Mouse (Mus musculus) 3T3-L1 (cell line): ENCODE data around the gene Grin2b.

Experiments
- DNase-seq: peaks from one replicate; pipeline ENCODE4 v3.0.0-alpha.2; 2015; ENCODE audit warnings: low read depth, low spot score

The Grin2b gene

DNA sequence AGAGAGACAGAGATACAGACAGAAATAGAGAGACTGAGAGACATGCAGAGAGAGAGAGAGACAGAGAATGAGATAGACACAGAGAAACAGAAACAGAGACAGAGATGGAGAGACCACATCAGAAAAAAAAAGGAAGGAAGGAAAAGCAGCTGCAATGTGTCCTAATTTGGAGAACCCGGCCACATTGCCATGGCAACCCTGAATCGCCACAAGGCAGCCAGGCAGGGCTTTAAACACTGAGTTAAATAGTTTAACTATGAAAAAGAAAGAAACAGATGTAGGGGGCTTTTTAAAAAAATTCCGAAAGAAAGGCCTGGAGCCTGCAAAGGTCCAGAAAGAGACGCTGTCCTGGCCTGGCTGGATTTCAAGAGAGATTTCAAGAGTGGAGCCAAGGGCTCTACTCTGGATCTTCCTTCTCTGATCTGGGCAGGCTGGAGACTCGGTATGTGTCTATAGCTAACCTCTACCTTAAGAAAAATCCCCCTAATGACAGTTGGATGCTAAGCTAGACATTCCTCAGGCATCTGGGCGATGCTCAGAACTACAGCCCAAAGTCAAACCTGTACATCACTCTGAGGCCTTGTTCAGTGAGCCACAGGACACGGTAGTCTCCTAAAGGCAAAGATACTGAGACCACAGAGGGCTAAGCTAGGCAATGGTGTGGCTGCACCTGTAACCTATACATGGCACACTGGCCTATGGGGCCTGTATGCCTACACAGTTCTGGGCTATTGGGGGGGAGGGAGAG is 162.8 kb downstream of the Grin2b start:
- DNase-seq: no peak

DNA sequence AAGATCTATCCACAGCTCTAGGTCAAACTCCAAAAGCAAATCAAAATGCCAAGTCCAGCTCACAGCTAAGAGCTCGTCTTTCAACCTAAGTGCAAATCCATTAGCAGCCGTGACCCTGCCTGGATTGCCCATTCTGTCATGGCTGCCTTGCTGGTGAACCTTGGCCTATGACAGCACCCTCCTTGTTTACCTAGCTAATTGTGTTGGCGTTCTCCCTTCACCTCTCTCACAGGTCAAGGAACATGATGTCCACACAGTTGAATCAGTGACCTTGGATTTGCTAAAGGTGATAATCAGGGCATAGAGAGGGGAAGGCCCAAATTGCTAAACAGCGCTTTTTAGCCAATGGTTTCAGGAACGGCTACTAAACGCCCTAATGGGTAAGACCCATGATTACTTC is 165.2 kb downstream of the Grin2b start:
- DNase-seq: no peak

DNA sequence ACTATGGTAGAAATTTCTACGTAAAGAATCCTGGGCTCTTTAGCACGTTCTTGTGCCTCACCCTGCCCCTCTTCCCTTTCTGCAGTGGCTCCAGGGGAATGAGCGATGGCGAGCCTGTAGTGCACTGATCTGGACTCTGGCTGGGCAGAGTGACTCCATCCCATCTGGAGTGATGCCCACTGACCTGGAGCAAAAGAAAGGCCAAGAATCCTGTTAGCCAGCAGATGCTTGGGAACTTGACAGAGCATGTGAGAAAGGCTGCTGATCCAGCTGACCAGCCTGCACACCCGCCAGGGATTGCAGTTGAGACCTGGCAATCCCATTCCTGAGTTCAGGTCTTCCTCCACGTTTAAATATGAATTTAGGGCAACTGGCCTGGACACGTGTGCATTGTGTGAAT is 178.6 kb downstream of the Grin2b start:
- DNase-seq: no peak

- DNase-seq: no peak
Measured at GRCm38 (mm10) chr6:135993897-135994296, 179.4 kb downstream of the Grin2b start.

- DNase-seq: no peak
Measured at GRCm38 (mm10) chr6:135993378-135993777, 179.9 kb downstream of the Grin2b start.

DNA sequence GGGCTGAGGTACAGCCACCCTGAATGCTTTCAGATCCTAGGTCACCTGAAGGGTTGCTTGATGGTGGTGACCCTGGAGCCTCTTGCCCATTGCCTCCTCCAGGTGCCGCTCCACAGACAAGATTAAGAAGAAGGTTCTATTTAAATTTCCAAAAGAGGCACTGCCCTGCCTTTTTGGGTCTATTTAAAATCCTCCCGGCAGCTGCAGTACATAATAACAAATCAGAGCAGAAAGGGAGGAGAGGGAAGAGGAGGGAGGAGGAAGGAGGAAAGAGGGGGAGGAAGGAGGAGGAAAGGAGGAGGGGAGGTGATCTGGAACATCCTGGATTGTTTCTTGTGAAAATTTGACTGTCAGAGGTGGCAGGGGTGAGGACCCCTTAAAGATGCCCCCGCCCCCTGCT is 197.2 kb downstream of the Grin2b start:
- DNase-seq: no peak

DNA sequence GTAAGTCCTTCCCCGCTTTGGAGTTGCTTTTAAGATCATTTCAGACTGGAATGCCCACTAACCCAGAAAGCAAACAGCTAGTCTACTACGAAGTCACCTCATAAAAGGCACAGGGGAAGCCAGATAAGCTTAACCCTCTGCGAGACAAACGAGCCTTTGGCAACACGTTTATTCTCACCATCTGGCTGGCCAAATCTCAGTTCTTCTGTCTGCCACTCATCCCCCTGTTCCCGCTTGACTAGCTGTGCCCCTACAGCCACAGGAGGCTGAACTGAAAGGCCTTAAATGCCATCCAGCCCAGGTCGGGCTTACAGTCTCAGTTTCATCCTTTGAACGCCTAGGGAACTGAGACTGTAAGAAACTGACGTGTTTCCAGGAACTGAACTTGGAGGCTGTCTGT is 200.8 kb downstream of the Grin2b start:
- DNase-seq: no peak

GRCm38 (mm10) chr6:135971481-135971880 is 201.8 kb downstream of the Grin2b start:
- DNase-seq: no peak

DNA sequence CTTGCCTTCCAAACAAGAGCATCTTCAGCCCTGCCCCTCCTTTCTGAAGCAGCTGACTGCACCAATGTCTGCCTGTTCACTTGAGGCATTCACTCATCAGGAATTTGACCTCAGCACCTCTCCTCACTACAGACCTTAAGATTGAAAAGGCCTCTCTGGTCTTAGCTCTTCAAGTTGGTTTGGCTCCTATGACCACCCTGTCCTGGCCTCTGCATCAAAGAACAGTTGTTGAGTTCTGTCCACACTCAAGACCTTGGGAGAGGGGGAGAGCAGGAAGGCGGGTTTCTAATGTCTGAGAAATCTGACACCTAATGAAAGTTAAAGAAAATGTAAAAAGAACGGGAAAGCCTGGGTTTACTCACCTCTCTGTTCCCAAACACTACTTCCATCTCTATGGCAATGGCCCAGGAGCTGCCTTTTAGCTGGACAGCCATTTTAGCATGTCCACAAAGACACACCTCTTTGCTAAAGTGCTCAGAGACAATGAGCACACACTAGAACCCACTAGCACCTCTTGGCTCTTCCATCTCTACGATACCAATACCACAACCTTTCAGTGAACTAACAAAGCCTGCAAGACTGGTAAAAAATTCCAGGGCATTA is 202.5 kb downstream of the Grin2b start:
- DNase-seq: no peak

DNA sequence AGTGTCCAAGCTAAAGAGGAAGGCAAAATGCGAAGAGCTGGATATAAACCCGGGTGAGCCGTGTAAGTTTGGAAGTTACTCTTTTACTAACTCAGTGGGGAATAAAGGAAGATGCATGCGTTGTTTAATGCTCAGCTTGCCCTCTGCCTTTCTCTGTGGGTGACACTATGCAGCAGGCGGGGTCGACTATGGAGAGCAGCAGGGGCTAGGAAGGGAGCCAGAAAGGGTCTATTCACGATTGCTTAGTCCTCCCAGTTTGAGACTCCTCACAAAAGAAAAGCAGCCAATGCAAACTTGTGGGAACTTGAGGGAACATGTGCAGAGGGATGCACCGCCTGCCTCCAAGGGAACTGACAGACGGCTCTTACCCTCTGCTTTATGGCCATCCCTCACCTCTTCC is 211.5 kb downstream of the Grin2b start:
- no peak for DNase-seq

DNA sequence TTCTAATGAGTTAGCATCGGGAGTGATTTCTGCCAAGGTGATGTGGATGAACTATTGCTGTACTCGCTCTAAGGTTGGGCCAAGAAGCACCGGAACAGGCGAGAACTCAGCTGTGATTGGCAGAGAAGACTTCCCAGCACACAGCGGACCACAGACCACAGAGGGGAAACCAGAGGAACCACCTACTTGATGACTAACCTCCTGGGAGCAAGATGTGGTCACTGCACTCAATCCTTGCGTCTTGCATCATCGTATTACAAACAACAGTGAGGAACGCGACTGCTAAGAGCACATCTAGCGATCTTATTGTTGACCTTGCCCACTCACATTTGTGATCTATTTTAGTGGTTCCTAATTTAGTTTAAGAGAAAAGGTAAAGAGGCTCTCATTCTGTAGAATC is 213.7 kb downstream of the Grin2b start:
- no peak for DNase-seq

- DNase-seq: no peak
Measured at GRCm38 (mm10) chr6:135951666-135952065, 221.6 kb downstream of the Grin2b start.

- no peak for DNase-seq
Measured at GRCm38 (mm10) chr6:135945511-135945910, 227.8 kb downstream of the Grin2b start.

DNA sequence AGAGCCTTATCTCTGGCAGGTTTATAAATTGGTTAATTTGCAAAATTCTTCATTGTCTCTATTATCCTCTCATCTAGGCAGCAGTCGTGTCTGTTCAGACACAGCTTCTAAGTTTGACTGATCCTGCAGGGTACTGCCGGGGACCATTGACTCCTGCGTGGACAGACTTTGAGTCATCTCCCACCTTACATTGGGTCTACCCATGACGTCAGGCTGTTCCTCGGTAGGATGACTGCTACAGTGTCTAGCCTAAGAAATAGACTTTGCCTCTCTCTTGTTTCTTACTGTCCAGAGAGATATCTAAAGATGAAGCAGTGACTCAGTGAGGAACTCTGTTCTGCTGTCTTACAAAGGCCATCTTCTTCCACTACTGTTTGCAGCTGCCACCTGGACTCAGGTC is 229.0 kb downstream of the Grin2b start:
- no peak for DNase-seq

- DNase-seq: no peak
Measured at GRCm38 (mm10) chr6:135943121-135943617, 230.1 kb downstream of the Grin2b start.

DNA sequence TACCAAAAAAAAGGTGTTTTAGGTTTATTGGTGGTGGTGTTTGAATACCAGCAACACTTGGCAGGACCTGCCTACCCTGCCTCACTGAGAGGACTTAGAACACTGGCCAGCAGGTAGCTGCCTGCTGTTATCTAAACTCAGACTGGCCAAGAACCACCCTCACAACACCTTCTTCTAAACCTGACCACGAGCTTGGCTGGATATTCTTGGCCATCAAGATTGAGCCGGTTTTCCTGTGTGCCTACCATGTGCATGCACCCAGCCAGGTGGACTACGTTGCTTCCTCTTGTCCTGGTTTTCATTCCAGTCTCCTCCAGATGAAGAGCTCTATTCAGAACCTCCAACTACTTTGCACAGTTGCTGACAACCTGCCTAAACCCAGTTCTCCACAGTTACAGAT is 240.4 kb downstream of the Grin2b start:
- no peak for DNase-seq

GRCm38 (mm10) chr6:135932400-135932920 is 240.9 kb downstream of the Grin2b start:
- DNase-seq: no peak

GRCm38 (mm10) chr6:135917676-135918075 is 255.6 kb downstream of the Grin2b start:
- no peak for DNase-seq

DNA sequence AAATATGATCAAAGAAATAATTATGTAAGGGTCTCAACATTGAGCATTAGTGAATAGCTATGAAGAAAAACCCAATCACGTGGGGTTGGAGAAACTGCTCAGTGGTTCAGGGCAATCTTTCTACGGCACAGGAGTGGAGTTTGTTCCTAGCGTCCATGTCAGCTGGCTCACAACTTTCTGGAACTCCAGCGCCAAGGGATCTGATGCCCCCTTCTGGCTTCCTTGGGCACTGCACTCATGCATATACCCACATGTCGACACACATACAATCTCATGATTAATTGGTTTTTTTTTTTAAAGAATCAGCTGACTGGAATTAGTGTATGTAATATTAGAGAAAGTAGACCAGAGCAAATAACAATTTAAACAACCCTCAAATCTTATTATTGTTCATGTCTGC is 258.7 kb downstream of the Grin2b start:
- DNase-seq: no peak

DNA sequence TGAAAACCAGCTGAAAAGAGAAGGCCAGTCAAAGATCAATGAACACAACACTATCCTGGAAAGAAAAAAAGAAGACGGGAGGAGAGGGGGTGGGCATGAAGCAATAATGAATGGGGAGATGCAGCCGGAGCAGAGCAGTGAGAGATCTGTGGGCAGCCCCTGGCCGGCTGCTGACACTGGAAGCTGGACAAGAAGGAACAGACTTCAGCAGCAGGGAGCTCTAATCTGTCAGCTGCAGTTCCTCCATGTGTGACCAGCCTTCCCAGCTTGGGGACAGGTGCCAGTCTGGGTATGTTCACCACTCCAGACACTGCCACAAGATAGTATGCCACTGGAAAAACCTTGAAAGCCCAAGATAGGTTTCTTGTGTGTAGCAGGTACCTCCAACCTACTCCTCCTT is 261.2 kb downstream of the Grin2b start:
- DNase-seq: no peak

DNA sequence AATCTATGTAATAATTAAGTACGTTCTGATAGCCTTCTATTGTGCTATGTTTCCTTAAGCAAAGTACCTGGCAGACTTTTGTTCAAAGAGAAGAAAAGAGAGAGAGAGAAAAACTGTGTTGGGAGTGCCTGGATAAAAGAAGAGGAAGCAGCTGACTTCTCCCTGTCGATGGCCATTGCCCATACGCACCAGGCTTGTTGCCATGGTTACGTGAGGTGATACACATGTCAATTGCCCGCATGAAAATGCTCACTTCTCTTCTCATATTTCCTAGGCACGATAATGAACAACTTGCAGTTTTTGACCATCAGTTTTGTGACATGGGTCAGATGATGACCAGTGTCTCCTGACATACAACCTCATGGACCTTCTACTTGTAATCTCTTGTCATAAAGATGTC is 262.2 kb downstream of the Grin2b start:
- DNase-seq: no peak

- peak; percentile 62 for DNase-seq
Measured at GRCm38 (mm10) chr6:135907540-135908320, 265.6 kb downstream of the Grin2b start.
